Mouse (Mus musculus): ENCODE data around the gene Rnf121.

GRCm38 (mm10) chr7:102104126-102104525 is 38.9 kb upstream of the Rnf121 start:
- TF ChIP-seq POLR2AphosphoS2 (IDR thresholded peaks at IDR 0.05; ENCODE audit: insufficient read length, low read depth) = no peak
- no peak for TF ChIP-seq POLR2A (IDR thresholded peaks at IDR 0.05; ENCODE audit: insufficient read length, low read depth)
- TF ChIP-seq USF1 (IDR thresholded peaks at IDR 0.05; ENCODE audit: low read depth) = no peak
- no peak for TF ChIP-seq REST (IDR thresholded peaks at IDR 0.05; ENCODE audit: insufficient read depth, insufficient read length)

Measured in myocyte (in vitro differentiated cells).